Mouse (Mus musculus): ENCODE data around the gene Rbms3.

Gene Rbms3

GRCm38 (mm10) chr9:117371980-117372379 lies 257.7 kb downstream of the Rbms3 start:
- no peak for DNase-seq

GRCm38 (mm10) chr9:117370086-117370485 lies 259.6 kb downstream of the Rbms3 start:
- DNase-seq = no peak

GRCm38 (mm10) chr9:117368016-117368415 lies 261.7 kb downstream of the Rbms3 start:
- no peak for DNase-seq

GRCm38 (mm10) chr9:117364610-117365009 lies 265.1 kb downstream of the Rbms3 start:
- no peak for DNase-seq

- DNase-seq = no peak
These were observed 268.3 kb downstream of the Rbms3 start for GRCm38 (mm10) chr9:117361431-117361830.

GRCm38 (mm10) chr9:117356764-117357442 lies 272.8 kb downstream of the Rbms3 start:
- DNase-seq = peak; percentile 46 to 50

GRCm38 (mm10) chr9:117355501-117355900 lies 274.2 kb downstream of the Rbms3 start:
- DNase-seq = no peak

GRCm38 (mm10) chr9:117342336-117342735 lies 287.4 kb downstream of the Rbms3 start:
- DNase-seq = no peak

GRCm38 (mm10) chr9:117330681-117331080 lies 299.0 kb downstream of the Rbms3 start:
- DNase-seq = no peak

- no peak for DNase-seq
These were observed 310.4 kb downstream of the Rbms3 start for GRCm38 (mm10) chr9:117319271-117319670.

GRCm38 (mm10) chr9:117318461-117318860 lies 311.3 kb downstream of the Rbms3 start:
- DNase-seq = no peak

- no peak for DNase-seq
These were observed 312.5 kb downstream of the Rbms3 start for GRCm38 (mm10) chr9:117317251-117317650.

GRCm38 (mm10) chr9:117313642-117314041 lies 316.1 kb downstream of the Rbms3 start:
- DNase-seq = no peak

- DNase-seq = no peak
These were observed 319.9 kb downstream of the Rbms3 start for GRCm38 (mm10) chr9:117309809-117310208.

- DNase-seq = no peak
These were observed 330.7 kb downstream of the Rbms3 start for GRCm38 (mm10) chr9:117298991-117299390.

- no peak for DNase-seq
These were observed 331.8 kb downstream of the Rbms3 start for GRCm38 (mm10) chr9:117297662-117298531.

GRCm38 (mm10) chr9:117291066-117291850 lies 338.5 kb downstream of the Rbms3 start:
- no peak for DNase-seq

GRCm38 (mm10) chr9:117274846-117275245 lies 354.9 kb downstream of the Rbms3 start:
- DNase-seq = no peak

- no peak for DNase-seq
These were observed 370.1 kb downstream of the Rbms3 start for GRCm38 (mm10) chr9:117259614-117260013.

GRCm38 (mm10) chr9:117253361-117253760 lies 376.4 kb downstream of the Rbms3 start:
- DNase-seq = no peak

GRCm38 (mm10) chr9:117252411-117252861 lies 377.3 kb downstream of the Rbms3 start:
- DNase-seq = peak; percentile 8

- DNase-seq = peak; percentile 11 to 26
These were observed 378.0 kb downstream of the Rbms3 start for GRCm38 (mm10) chr9:117251521-117252368.

Measured in cerebellum, postnatal 36 days (tissue).